Mouse (Mus musculus): ENCODE results near the gene Igfbp5.

Gene Igfbp5

GRCm38 (mm10) chr1:72842666-72843459 lies 31.8 kb downstream of the Igfbp5 start:
- DNase-seq (ENCODE audit: low spot score) = no peak

GRCm38 (mm10) chr1:72839791-72840190 lies 34.9 kb downstream of the Igfbp5 start:
- no peak for DNase-seq (ENCODE audit: low spot score)

- no peak for DNase-seq (ENCODE audit: low spot score)
Observed at GRCm38 (mm10) chr1:72839356-72839755, 35.3 kb downstream of the Igfbp5 start.

DNA sequence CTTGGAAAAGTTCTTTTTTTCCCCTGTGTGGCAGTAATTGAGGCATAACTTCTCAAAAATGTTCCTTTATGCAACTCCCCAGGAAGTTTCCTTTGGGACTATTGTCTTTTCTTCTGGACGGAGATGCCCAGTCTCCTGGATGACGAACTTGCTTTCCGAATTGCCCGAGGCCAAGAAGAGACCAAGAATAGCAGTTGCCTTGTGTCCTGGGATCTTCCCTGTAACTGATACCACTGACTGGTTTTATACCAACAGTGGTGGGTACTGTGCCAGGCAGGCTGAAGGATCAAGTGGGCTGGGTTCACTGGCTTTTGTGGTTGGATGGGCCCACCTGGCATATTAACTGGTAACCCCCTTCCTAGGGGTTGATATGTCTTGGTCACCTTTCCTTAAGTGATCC lies 41.1 kb downstream of the Igfbp5 start:
- no peak for DNase-seq (ENCODE audit: low spot score)

DNA sequence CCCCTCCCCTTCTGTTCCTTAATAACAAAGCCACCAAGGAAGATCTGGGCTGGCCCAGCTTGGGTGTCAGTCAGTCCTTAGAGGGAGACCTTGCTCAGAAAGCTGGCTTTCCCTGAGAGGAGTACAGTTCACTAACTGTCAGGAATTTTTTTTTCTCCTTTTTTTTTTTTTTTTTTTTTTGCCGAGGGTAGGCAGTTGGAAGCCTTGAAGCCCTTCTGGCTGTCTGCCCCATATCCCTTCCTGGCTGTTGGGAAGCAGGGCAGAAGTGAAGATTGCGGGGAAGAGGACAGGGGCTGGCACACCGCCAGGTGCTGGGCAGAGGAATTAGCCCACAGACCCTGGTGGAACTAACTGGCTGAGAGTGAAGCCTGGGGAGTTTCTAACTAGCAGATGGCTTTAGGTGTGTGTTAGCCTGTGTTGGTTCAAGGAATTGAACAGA lies 42.0 kb downstream of the Igfbp5 start:
- no peak for DNase-seq (ENCODE audit: low spot score)

DNA sequence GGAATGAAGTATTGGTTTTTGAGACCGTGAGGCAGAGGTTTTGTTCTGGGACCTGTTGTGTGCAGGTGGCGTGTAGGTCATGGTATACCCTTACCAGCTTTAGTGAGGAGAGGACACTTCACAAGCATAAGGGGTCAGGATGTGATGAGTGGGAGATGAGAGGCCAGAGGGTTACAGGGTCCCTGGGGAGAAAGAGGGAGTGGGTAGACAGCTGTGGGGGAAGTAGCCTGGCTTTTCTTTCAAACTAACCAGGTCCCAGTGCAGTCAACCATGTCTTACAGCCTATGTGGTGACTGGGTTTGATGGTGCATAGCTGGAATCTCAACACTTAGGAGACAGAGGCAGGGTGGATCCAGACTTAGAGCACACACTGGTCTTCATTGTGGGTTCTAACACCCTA lies 44.2 kb downstream of the Igfbp5 start:
- no peak for DNase-seq (ENCODE audit: low spot score)

DNA sequence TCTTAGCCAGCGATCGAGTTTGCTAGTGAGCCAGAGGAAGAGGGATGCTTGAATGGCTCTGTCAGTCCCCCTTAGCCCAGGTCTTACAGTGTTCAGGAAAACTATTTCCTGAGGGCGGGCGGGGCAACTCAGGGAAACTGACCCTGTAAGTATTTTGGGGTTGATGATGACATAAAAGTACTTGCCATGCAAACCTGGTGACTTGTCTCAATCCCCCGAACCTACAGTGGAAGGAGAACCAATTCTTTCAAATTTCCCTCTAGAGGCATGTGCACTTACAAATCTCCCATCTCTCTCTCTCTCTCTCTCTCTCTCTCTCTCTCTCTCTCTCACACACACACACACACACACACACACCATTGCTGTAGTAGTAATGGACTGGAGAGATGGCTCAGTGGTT lies 45.8 kb downstream of the Igfbp5 start:
- DNase-seq (ENCODE audit: low spot score) = no peak

DNA sequence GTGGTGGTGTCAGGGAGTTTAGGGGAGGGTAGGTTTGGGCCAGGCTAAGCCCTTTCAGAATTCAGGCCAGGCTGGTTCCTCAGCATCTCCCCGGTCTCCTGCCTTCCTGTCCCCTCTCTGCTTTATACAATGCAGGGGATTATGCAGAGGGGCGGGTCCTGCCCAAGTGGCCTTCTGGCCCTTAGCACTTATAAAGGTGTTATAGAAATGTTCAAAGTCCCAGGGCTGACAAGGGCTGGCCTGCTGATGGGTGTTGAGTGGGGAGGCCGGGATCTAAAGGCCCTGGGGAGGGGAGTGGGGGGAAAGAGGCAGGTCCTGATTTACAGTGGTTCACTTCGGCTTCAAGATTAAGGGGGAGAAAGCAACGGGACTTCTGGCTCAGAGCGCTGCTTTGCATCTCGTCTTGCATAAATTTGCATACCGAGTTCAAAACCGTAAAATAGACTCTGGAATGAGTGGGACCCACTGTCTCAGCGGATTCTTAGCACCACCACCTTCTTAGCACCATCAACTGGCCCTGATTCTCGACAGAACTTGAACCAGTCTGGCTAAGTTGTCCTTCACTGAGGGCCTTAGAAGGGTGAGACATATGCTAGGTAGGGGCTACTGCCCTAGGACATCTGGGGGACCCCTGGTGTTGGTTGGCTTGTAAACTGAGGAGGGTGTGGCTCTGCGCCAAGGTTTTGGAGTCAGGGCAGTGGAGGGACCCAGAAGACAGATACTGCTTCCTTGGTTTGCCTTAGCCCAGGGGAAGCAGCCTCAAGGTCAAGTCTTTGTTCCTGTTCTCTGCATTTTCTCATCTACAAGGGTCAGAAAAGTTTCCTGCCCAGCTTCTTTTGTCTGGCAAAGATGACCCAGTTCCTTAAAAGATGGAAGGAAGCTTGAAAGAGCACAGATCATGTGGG lies 47.0 kb downstream of the Igfbp5 start:
- DNase-seq (ENCODE audit: low spot score) = no peak

DNA sequence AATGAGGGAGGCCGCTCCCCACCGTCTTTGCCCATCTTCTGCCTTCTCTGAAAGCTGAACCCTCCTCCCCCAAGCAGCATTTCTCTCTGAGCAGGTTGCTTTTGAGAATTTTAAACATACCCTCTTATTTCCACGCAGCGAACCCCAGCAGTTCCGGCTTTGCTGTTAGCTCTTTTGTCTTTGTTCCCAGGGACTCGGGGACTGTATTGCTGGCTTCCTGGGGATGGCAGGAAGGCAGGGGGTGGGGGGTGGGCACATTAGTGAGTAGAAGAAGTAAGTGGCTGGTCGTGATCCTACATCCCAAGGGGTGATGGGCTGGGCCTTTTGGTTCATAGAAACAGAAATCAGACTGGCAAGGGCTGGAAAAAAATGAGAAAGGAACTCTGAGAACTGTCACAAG lies 47.8 kb downstream of the Igfbp5 start:
- DNase-seq (ENCODE audit: low spot score) = no peak

- DNase-seq (ENCODE audit: low spot score) = no peak
Observed at GRCm38 (mm10) chr1:72826446-72826845, 48.2 kb downstream of the Igfbp5 start.

GRCm38 (mm10) chr1:72825921-72826320 lies 48.8 kb downstream of the Igfbp5 start:
- DNase-seq (ENCODE audit: low spot score) = no peak

DNA sequence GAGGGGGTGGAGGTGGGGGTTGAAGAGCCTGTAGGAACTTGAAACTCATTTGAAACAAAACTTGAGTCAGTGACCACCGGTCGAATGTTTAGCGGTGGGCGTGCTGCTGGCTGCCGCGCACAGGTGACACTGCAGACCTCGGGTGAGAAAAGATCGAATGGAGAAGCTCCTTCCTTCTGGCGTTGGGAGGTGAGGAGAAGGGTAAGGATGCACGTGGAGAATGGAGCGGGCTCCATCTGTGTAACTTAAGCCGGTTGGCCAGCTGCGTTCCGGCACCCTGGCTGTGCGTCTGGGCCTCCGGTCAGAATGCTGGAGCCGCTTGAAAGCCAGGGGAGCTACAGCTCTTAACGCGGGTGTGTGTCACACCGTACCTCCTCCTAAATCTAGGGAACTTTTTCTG lies 49.4 kb downstream of the Igfbp5 start:
- no peak for DNase-seq (ENCODE audit: low spot score)

DNA sequence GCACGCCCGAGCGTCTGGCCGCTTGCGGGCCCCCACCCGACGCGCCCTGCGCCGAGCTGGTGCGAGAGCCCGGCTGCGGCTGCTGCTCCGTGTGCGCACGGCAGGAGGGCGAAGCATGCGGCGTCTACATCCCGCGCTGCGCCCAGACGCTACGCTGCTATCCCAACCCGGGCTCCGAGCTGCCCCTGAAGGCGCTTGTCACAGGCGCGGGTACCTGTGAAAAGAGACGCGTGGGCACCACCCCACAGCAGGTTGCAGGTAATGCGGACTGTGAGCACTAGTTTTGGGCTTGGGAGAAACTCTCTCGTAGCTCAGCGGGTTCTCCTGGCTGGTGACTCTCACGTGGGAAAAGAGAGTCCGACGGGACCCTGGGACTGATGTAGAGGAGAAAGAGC lies 50.0 kb downstream of the Igfbp5 start:
- DNase-seq (ENCODE audit: low spot score) = peak; percentile 12

DNA sequence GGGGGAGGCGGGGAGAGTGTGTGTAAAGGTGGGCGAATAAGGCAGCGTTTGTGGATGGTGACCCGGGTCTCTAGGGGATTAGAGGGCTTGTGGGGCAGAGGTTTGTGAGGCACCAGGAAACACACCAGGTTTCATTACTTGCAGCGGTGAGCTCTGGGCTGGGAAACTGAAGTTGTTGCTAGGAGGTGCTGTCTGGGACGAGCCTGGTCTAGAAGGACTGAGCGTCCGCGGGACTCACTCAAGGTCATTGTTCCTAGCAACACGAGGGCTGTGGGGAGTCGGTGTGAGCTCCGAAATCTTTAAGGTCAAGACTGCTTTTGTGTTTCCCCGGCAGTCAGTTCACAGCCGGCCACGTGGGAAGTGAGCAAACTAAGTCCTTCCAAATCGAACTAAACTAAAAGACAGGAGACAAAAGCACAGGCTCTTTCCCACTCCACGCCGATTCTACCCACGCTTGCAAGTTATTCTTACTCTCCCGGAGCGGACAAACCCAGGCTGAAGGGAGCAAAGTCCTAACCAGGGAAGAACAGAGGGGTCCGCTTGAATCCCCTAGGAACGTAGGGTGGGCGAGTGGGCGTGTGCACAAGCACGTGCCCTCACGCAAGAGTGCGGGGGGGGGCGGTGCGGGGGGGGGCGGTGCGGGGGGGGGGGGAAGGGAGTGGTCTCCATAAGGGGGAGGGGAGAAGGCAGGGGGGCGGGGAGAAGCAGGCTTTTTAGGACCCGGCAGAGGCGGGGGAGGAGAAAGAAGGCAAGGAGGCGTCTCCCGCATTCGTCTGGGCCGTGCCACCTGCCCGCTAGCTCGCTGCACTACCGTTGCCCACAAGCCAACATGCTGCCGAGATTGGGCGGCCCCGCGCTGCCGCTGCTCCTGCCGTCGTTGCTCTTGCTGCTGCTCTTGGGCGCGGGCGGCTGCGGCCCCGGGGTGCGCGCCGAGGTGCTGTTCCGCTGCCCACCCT lies 50.7 kb downstream of the Igfbp5 start, which contains the start of gene Igfbp2:
TSS of gene Igfbp2 (plus strand) at position 753 of the 956 bp plus-strand sequence.
- peak; percentile 50 for DNase-seq (ENCODE audit: low spot score)

DNA sequence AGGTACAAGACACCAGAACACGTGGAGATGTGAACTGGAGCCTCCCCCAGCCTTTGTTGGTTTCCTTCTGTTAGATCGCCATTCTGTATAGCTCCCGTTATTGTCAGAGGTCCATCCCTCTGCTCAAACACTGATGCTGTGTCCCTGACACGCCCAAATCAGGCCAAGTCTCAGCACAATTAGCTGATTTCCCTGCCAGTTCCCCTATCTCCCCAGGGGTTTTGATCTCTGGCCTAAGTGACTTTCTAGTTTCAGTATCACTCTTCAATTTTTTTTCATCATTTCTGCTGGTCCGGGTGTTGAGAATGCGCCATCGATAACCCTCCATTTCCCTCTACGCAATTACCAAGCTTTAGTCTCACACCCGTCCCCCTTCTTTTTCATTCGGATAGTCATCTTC lies 51.8 kb downstream of the Igfbp5 start:
- no peak for DNase-seq (ENCODE audit: low spot score)

GRCm38 (mm10) chr1:72819995-72820394 lies 54.7 kb downstream of the Igfbp5 start:
- DNase-seq (ENCODE audit: low spot score) = no peak

GRCm38 (mm10) chr1:72815616-72816015 lies 59.1 kb downstream of the Igfbp5 start:
- no peak for DNase-seq (ENCODE audit: low spot score)

- no peak for DNase-seq (ENCODE audit: low spot score)
Observed at GRCm38 (mm10) chr1:72815184-72815583, 59.5 kb downstream of the Igfbp5 start.

DNA sequence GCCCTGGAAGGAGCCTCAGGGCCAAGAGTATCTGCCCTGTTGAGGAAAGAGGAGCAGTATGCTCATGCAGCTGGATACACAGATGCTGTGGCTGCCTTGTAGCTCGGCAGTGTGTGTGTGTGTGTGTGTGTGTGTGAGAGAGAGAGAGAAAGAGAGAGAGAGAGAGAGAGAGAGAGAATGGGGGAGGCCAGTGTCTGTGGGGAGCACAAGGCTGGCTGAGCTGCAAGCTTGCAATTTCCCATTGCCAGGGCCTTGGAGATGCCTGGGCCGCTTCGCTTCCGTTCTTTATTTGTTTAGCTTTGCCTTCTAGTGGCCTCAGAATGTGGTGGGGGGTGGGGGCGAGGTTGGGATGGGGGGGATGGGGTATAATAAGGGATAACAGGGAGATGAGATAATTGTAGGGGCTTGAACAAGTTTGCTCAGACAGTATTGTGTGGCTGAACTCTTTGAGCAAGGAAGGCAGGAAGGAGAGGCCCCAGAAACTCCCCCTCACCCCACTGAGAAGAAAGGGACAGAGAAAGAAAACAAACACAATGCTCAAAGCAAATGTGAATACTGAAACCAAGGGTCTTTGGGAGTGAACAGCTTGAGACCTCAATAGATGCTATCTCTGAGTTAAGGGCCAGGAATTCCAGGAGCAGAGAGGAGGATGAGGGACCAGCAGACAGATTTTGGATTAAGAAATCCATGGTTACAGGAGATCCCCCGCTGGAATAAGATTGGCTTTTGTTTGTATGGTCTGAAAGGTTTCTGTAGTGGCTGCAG lies 60.9 kb downstream of the Igfbp5 start:
- DNase-seq (ENCODE audit: low spot score) = no peak

DNA sequence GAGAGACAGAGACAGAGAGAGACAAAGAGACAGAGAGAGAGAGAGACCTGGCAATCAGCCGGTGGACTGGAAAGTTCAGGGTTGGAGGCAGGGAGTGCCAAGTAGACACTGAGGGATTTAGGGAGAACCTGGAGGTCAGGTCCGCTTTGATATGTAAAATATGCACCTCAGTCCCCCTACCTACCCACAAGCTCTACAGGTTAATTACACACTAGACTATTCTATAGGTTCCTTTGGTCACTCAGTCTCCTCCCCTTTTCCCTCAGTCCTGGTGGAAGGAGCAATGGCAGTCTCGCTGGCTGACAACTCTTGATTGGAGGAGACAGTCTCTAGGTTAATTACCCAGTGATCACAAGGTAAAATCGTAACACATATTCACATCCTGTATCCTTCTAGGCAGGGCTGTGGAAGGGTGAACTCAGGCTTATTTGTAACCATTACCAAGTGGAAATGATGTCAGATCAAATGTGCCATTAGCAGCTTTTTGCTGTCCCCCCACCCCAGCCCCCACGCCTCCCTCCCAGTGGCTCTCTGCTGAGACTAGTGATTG lies 61.5 kb downstream of the Igfbp5 start:
- no peak for DNase-seq (ENCODE audit: low spot score)

DNA sequence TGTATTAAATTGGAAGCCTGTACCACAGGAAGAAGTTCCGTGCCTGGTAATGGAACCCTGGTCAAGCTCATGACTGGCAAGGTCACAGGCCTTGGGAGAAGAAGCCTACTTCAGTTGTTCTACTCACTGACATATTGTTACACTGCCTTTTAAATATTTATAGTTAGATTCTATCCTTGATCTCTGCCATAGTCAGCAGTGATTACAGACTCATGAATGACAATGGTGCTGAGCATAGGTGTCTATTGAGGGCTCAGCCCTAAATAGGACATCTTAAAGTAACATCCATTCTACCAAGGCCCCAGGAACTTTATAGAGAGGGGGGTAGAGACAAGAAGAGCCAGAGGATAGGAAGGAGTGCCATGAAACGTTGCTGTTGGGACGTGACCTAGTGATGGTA lies 63.6 kb downstream of the Igfbp5 start:
- DNase-seq (ENCODE audit: low spot score) = no peak

Measured in urinary bladder, postnatal 25 days (tissue).